7 mouse cellular contexts compared by ENCODE assay signal in genomic region chr6:39515040-39515738, GRCm38 (mm10). TPM values are rescaled to one million over a fixed set of nuclear protein-coding genes. Genes with fewer than 3 reads are reported as not detected.
A peak's percentile ranks its signal among the peaks of the same experiment; 100 is the strongest.
DNase-seq lines count a peak whose midpoint lies in the region; ATAC-seq and TF ChIP-seq lines count a peak whose summit lies in the region.

No protein-coding gene starts in this region.

- DNase-seq in lung, postnatal 0 days (ENCODE audit: low spot score), result peak; percentile 64
- DNase-seq in lung, postnatal 36 days, result no peak
- peak; percentile 78 for DNase-seq in cerebellum, postnatal 10 days
- no peak for DNase-seq in heart, embryonic 10.5 days (ENCODE audit: low spot score)
- DNase-seq in kidney, postnatal 4 days, result peak; percentile 63 to 73
- DNase-seq in testis, postnatal 10 days (ENCODE audit: low spot score), result peak; percentile 65
- DNase-seq in B cell, adult 2 months, result no peak

- H3K4me2 ChIP-seq in lung, postnatal 0 days (replicated peaks; ENCODE audit: low read depth, low read length), result peak overlapping the region; percentile 17; the same call in 1 of the 2 replicates

- peak; percentile 65 for ATAC-seq in lung, postnatal 0 days

- H3K27ac ChIP-seq in lung, postnatal 0 days (ENCODE audit: low read length), result peak overlapping the region; percentile 47; the same call in 1 of the 2 replicates
- peak overlapping the region; percentile 80 for H3K27ac ChIP-seq in heart, embryonic 10.5 days

- peaks cover 3% of the 10 kb centered on the region; the same call in 1 of the 2 replicates for H3K4me1 ChIP-seq in lung, postnatal 0 days (ENCODE audit: insufficient read depth, low read depth, low read length)
- peaks cover 15% of the 10 kb centered on the region for H3K4me1 ChIP-seq in heart, embryonic 10.5 days

- H3K9me3 ChIP-seq in lung, postnatal 0 days (ENCODE audit: low read length), result no peaks in the 10 kb centered on the region
- H3K9me3 ChIP-seq in heart, embryonic 10.5 days, result peaks cover 3% of the 10 kb centered on the region; the same call in 1 of the 2 replicates

- no peak overlapping the region for H3K9ac ChIP-seq in lung, postnatal 0 days (replicated peaks; ENCODE audit: low read depth)

- TF ChIP-seq EP300 in lung, postnatal 0 days (IDR thresholded peaks at IDR 0.05), result no peak

- H3K36me3 ChIP-seq in lung, postnatal 0 days (ENCODE audit: insufficient read depth, low read length), result no peaks in the 10 kb centered on the region; the same call in 1 of the 2 replicates
- peaks cover 29% of the 10 kb centered on the region for H3K36me3 ChIP-seq in heart, embryonic 10.5 days

- no peak for TF ChIP-seq CTCF in lung, postnatal 0 days (IDR thresholded peaks at IDR 0.05)

- WGBS in lung, postnatal 0 days, result 12% methylated on average over 11 of the region's 11 CpGs
- WGBS in heart, embryonic 10.5 days, result 36% methylated on average over 11 of the region's 11 CpGs

- H3K4me3 ChIP-seq in lung, postnatal 0 days (ENCODE audit: low read depth, low read length), result no peak overlapping the region
- no peak overlapping the region for H3K4me3 ChIP-seq in heart, embryonic 10.5 days

- no peaks in the 10 kb centered on the region for H3K27me3 ChIP-seq in lung, postnatal 0 days (replicated peaks; ENCODE audit: insufficient read depth, low read length)
- H3K27me3 ChIP-seq in heart, embryonic 10.5 days (ENCODE audit: insufficient read depth, poor library complexity, severe bottlenecking), result no peaks in the 10 kb centered on the region

RNA-seq across cellular contexts. Expression of gene Dennd2a, which starts 42.5 kb away (rescaled TPM):
- 13.4 and 13.8 TPM in 2 replicates for polyA plus RNA-seq in lung, postnatal 0 days (2015; fragmentation: Nextera tagmentation; extraction: Ambion mirVana)
- 22.8 and 29.6 TPM in 2 replicates for polyA plus RNA-seq in heart, embryonic 10.5 days (2016; fragmentation: Nextera tagmentation; extraction: Ambion mirVana)

RNA-seq across cellular contexts. Expression of gene Adck2, which starts 58.5 kb away (rescaled TPM):
- 24.6 and 25.7 TPM in 2 replicates for polyA plus RNA-seq in lung, postnatal 0 days (2015; fragmentation: Nextera tagmentation; extraction: Ambion mirVana)
- polyA plus RNA-seq in heart, embryonic 10.5 days (2016; fragmentation: Nextera tagmentation; extraction: Ambion mirVana), result 16.5 and 16.8 TPM in 2 replicates

Comparison
In these comparisons a context has a peak if more than half of its experiments do, and no peak if none do; other contexts are left out.
1. DNase-seq: peak in lung, postnatal 0 days (single experiment), cerebellum, postnatal 10 days (2 of 2), kidney, postnatal 4 days (2 of 2) and testis, postnatal 10 days (single experiment); none in lung, postnatal 36 days (single experiment), heart, embryonic 10.5 days (single experiment) and B cell, adult 2 months (0 of 2).